Mouse (Mus musculus): ENCODE results near the gene Mecom.

Mecom gene

DNA sequence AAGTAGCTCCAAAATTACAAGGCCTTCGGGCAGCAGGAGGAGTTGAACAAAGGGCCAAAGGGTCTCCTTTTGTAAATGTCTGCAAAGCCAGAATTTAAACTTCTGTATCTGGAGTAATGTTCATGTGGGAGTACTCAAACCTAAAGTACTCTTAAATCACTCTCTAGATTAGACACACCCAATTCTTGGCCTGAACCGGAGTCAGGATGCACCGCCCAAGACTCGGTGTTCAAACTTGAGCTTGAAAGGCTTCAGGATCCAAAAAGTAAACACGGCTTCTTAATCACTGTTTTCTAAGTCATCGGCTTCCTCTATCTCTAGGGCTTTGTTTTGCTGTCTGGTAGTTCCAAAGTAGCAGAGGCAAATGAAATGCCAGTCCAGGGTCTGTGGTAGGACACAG, 67.3 kb downstream of the Mecom start:
- DNase-seq = no peak

DNA sequence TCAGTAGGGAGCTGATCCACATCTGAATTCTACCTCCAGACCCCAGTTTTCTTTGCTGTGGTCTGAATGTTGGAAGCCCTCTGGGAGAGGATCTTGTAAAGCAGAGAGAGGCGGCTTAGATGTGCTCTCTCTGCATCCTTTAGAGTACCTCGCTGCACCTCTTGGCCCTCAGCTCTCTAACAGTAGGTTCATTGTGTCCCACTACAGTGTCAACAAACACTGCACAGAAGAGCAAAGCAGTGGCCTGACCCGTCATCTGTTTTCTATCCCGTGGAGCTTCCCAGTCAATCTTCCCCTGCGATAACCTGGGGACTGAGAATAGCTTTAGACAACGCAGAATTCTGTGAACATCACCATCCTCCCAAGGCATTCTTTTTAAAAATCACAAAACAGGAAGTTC, 69.6 kb downstream of the Mecom start:
- no peak for DNase-seq

DNA sequence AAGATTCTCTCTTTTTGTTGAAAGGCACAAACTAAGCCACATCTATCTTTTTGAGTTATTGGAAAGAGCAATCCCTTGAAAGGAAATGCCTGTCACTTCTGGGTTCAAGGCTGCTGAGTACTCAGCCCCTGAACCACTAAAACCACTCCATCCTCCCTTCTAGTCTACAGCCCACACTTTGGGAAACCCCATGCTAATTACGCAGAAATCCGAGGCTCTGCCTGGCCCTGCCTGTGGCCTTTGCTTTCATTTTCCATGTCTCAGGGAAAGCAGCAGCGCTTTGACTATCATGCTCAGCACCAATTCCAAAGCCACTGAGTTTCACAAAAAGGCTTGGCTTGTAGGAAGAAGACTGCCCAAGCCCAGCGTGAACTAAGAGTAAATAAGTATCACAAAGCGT, 70.8 kb downstream of the Mecom start:
- no peak for DNase-seq

DNA sequence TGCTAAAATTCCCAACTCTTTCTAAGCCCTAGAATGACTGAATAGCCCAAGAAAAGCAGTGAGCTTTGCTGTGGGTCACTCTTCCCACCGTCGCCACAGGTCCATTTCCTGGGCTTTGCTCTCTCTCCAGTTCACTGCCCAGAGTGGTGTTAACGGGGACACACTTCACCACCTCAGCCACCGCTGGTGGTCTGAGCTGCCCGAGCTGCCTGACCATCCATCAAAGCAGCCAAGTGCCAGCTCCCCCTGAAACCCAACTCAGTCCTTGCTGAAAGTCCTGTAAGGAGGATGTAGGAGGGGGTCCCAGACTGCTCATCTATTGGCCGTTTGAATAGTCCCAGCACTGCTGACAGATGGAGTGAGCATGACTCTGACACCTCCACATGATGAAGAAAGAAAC, 72.2 kb downstream of the Mecom start:
- no peak for DNase-seq

DNA sequence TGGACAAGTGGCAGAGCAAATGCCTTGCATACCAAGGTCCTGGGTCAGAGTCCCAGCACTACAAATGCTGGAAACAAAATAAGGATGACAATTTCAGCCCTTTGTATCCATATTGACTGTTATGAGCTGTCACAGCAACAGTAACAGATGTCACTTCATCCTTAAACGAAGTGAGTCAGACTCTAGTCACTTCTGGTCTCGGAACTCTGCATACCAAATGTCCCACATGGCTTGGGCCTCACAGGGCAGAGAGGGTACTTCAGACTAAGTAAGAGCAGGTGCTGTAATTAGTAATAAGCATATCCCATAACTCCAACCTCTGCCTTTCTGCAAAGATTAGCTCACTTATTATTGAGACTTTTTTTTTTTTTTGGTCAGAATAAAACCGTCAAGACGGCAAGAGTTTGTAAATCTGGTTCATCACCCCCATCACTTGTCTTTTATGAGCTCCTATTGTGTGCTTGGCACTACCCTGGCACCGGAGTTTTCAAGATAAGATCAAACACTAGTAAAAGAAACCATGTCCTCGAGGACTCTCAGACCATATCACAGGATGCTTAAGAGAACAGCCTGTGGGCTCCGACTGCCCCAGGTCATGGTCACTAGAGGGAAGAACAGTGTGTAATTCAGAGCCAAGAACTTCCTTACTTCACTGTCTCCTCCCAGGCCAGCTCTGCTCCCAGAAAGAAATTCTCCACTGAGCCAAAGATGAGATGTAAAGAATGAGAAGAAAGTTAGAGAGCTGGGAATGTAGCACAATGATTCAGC, 79.6 kb downstream of the Mecom start:
- no peak for DNase-seq

DNA sequence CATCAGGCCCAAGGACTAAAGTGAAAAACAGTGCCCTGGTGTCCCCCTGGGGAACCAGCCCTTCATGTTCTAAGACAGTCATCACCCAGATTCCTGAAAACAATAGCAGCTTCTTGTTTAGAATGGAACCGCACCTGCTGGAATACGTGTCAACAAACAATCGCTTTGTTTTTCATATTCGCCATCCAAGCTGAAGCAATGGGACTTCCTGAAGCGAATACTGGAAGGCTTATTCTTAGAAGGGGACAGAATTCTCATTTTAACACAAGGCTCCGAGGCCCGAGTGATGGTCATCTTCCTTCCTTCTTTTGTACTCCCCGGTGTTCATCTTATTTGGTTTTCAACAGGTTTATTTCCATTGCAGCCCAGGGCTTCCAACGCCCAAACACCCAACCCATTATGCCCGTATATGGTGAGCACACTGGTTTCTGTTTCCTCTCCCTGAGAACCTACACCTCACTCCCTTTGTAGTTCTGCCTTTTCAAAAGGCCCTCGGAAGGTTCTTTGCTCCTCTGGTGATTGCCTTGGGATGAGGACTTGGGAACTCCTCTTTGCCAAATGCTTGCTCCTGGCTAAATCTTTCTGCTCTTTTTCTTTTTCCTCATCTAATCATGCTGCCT, 81.7 kb downstream of the Mecom start:
- DNase-seq = no peak

DNA sequence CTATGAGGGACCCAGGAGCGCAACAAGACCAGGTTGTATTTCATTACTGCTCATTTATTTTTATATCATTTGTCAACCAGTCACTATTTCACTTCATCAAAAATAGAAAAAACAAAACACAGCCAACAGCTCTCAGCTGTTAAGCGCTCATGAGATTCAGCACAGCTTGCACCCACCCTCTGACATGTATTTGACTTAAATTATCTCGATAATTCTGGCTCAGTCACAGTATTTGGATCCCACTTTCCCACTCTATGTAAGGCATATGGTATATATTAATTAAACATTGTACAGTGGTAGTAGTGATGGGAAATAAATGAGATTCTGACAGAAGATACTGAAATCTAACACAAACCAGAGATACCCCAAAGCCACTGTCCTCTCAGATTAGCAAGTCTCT, 83.3 kb downstream of the Mecom start:
- DNase-seq = no peak

DNA sequence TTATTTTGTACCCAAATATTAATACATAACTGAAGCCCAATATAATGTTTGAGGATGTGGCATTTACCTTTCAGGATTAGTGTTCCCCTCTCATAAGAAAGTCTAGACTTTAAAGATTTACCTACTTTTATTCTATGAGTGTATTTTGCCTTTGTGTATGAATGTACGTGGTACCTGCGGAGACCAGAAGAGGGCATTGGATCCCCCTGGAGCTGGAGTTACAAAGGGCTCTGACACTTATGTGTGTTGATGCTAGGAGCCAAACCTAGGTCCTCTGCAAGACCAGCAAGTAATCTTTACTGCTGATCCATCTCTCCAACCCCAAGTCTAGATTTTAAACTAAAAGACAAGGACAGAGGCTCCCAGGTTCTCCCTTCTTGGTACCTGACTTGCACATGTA, 86.0 kb downstream of the Mecom start:
- no peak for DNase-seq

DNA sequence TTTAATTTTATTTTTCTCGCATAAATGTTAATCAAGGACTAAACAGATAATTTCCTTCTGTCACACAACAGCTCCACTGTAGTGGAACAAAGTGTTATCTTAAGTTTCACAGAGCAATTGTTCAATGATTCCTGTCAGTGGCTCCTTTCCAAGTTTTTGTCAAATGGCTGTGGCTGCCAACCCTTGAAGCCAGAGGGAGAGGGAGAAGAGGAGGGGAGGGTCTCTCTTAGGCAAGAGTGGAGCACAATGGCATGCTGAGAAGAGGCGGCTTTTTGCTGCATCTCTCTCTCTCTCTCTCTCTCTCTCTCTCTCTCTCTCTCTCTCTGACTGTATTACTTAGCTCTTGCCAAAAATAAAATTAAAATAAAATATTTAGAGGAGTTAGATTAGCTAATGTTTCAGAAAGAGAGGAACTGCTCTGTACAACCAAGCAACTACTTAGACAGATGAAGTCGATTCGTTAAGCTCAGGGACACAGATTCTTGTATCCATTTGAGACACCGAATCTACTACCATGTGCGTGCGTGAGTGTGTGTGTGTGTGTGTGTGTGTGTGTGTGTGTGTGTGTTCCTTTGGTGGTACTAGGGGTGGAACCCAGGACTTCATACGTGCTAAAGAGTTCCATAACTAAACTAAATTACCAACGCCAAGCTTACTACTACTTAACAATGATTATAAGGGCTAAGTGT, 86.8 kb downstream of the Mecom start:
- no peak for DNase-seq

DNA sequence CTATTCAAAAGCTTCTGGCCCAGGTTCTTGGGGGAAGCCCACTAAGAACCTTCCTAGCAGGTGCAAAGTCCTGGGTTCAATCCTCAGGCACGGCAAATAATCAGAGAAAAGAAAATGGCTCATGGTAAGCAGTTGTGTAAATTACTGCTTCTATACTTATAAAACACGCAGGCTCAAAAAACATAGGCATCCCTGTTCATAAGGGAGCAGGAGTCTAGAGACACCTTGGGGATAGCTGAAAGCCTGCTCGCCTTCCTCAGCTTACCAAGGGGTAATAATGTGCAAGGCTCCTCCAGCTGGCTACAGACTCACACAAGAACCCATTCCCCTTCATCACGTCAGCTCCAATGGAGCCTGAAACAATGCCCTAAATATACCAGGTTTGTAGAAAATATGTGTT, 88.2 kb downstream of the Mecom start:
- DNase-seq = no peak

DNA sequence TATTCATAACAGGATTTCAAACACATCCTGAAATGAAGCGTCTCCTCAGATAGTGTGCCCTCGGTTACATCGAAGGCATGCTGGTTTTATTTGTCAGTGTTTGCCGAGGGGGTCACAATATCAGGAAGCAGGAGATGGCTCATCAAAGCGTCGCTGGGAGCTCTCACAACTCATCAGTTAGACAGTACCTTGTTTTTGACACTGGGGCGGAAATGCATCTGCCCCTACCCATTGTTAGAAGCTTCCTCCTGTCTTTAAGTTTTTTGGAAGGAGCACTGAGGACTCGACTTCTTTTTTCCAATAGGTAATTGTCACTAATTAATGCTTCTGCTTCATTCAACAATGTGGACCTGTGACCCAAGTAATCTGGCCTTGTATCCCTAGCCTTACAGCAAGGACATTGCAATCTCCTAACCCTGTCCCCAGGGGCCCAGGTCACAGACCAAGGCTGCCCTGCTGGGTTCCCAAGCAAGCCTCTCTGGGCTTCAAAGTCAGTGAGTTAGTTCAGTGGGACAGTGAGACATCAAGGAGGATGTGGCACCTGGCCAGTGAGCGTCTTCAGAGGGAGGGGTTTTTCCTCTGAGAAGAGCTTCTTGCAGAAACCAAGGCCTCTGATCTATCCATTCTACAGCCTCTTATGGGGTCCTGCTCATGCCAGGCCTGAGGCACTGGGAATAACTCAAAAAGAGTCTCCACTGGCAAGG, 89.7 kb downstream of the Mecom start:
- no peak for DNase-seq

DNA sequence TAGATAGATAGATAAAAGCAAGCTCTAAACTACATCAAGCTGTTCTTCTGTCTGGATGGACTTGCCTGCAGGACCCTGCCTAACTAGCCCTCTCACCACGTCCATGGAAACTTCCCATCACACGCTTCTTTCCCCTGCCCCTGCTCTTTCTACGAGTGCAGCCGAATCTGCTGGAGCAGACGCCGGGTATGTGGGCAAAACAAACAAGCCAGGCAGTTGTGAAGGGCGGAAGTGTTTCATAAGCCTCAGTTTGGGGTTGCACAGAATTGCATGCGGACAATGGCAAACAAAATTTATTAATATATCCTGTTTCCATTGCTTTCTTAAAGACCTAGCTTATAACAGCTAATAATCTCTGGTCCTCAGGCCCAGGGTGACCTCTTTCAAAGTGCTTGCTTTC, 91.9 kb downstream of the Mecom start:
- no peak for DNase-seq

DNA sequence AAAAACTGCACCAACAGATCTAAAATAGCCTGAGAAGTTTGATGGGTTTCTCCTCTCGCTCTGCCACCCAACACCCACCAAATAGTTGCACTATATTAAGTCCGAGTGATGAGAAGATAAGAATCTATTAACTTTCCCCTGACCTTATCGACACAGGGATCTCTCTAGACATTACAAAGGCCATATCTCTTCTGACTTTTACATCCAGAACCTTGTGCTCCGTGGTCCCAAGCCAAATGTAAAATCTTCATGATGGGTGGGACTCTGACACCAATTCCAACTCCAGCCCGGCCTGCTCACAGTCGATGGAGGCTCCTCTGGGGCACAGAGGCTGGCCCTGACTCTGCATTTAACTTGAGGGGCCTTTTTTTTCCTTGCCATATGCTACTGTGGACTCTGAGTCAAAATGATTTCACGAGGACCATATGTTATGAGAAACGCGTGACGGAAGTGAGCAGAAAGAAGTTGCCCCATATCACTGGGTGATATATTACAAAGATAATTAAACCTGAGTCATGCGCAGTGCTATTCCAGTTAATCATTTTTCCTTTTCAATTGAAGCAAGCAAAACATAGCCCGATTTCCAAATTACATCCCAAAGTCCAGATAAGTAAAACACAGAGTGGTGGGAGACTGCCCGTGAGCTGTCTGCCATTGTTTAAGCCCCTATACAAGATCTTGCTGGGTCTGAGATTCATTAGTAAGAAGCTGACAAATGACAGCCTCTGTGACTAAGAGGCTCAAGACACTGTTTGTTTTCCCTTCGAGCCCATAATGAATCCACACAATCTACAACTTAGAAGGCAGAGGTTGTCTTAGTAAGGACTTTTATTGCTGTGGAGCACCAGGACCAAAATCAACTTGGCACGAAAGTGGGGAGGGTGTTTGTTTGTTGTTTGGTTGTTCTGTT, 94.0 kb downstream of the Mecom start:
- DNase-seq = no peak

DNA sequence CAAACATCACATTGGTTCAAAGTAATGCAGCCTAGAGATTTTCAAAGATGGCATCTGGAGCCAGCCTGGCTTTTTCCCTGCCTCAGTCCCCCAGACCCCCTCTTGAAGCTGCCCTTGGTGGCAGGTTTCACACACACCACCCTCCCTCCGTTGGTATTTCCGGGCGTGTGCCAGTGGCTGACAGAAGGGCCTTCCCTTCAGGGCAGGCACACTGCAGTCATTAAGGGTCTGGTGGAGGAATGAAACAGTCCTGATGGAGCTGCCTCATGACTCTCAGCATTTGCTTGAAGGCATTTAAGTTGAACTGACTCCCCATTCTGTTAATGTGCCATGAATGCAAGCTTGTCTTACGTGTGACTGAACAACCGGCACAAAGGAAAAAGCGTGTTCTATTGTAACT, 94.8 kb downstream of the Mecom start:
- no peak for DNase-seq

DNA sequence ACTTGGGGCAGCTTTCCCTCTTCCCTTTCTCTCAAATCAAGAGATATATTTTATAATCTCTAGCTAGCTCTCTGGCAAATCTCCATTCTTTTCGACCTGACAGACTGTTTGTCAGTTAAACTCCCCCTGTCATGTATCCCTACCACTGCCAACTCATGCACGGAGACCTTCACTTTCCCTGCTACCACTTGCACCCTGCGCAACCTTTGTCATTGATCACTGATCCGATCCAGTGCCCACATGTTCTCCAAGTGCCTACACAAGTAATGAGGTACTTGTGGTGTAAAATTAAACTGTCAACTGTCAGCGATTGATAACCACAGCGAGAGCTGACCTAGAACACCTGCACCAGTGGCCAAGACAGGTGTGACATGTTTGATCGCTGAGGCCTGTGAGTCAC, 95.3 kb downstream of the Mecom start:
- no peak for DNase-seq

DNA sequence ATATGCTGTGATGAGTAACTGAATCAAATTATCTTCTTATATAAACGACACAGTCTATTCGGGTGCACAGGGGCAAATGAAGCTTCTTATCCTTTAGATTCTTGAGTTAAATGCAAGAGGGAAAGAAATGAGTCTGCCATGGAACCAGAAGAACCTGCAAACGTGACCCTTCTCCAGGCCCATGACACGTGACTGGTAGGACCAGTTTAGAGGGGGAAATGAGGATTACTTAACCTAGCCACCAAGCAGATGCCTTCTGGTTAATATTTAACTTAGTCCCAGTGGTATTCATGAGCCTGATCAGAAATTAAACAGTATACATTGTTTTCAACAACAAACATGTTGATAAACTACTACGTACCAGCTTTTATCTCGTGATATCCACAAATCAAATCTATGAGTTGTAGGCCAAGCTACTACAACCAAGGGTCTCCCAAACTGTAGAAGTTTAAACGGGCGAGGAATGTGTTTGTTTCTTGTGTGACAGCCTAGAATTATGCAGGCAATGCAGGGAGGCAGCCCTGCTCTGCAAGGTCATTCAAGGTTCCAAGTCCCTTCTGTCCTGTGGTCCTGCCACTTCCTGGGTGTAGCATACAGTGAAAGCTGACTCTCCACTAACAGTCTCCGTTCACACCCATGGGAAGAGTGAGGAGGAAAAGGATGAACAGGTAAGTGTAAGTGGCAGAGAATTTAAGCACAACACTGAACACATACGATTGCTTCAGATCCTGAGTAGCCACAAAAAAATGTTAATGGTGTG, 97.4 kb downstream of the Mecom start:
- no peak for DNase-seq

DNA sequence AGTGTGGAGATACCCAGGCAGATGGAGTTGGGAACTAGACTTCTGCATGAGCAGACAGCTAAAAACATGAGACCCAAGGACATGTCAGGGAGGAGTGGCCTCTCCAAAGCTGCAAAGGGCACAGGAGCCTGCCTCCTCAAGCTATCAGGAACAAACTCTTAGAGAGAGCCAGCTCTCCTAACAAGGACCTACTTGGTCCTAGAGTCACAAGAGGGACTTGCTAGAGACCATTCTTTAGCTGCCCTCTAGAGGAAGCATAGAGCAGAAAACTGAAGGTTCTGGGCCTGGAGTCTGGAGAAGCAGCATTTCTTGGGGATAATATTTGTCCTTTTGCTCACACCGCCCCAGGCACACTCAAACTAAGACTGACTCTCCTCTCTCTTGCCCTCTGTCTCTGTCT, 99.2 kb downstream of the Mecom start:
- no peak for DNase-seq

DNA sequence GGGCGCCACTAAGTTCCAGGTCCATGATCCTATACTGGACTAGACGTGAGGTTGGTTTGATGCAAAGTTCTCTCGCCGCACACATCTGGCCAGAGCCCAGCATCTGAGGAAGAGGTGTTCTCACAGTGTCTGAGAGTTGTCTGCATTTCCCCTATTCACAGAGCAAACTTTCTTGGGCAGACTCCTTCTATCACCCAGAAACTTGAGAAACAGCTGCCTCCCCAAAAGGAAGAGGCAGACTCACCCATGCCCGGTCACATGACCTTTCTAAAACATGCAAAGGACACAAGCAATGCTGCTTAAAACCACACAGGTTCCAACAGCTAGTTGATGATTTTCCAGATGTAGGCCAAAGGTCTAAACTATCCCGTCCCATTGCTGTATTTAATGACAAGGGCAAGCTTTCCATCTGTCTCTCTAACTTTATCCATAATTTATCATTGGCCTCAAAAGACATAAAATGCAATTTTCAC, 101.8 kb downstream of the Mecom start:
- DNase-seq = no peak

DNA sequence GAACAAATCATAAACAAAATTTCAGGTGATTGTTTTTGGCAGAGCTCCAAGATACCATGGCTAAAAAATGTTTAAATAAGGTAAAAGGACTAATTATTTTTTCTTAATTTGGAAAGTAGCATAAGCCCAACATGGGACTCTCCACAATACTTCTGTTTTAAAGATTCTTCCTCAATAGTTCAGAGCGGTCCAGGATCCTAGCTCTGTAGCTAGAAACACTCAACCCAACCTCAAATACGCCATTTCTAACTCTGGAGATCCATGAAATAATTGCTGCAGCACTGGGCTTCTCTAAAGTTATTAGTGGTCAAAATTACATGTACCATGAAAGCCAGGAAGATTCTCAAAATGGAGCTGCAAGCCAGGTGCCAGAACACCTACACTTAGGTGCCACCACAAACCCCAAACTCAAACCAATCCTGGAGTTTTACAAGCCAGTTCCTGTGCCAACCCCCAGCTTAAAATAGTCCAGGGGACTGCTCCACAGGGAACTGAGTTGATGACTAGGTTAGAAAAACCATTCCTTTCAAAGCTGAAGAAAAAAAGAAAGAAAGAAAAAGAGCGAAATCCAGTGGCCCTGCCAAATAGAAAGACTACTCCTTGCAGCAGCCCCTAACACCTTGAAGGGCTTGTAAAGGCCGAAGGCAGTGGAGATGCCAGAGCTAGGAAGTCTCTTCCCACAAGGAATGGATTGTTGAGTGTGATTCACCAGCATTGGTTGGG, 102.4 kb downstream of the Mecom start:
- no peak for DNase-seq

DNA sequence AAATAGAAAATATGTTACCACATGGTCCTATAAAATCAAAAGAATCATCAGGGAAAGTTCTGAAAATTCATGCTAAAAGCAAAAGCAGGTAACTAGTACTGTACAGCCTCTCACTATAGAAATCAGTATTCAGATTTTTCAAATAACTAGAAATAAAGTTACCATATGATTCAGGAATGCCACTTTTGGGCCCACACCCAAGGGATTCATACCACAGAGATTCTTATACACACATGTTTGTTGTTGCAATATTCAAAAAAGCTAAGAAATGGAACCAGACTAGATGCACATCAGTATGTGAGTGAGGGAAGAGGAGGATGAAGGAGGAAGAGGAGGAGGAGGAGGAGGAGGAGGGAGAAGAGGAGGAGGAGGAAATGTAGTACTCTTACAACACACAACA, 106.2 kb downstream of the Mecom start:
- no peak for DNase-seq

DNA sequence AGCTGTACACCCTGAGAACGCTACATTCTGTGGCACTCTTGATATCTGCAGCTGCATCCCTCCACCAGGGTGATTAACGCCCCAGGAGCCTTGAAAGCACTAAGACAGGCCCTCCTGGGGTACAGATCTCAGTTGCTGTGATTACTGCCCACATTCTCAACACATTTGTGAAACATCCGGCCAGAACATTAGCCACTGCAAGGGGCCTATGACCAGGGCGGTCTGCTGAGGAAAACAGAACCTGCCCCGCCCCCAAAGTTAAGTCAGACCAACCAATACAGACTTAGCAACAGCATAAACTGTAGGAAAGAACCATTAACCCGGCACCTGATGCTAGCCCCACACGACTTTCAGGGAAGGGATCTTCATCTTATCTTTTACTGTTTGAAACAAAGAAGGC, 109.8 kb downstream of the Mecom start:
- DNase-seq = no peak
